ENCODE assay signal across 9 mouse cellular contexts in genomic region chrX:59133834-59134165, GRCm38 (mm10).
DNase-seq lines count a peak whose midpoint lies in the region; ATAC-seq and TF ChIP-seq lines count a peak whose summit lies in the region.
"Had no signal": no experiment of that assay in that cellular context is flagged by ENCODE, and none has a peak within 500 bp of the region (broad histone marks: within the 10 kb centered on the region; RNA-seq: fewer than 3 reads in every experiment).

No protein-coding gene starts in this region.

- no peaks in the 10 kb centered on the region for H3K36me3 ChIP-seq in heart, embryonic 15.5 days
- no peaks in the 10 kb centered on the region for H3K36me3 ChIP-seq in ES-E14 (ENCODE audit: control insufficient read depth, insufficient read depth, low read length, poor library complexity, severe bottlenecking)
- no peaks in the 10 kb centered on the region for H3K36me3 ChIP-seq in embryonic facial prominence, embryonic 13.5 days

- H3K4me1 ChIP-seq in heart, embryonic 15.5 days (replicated peaks): no peaks in the 10 kb centered on the region
- no peaks in the 10 kb centered on the region for H3K4me1 ChIP-seq in ES-E14 (ENCODE audit: control insufficient read depth in 2 of 2, insufficient read depth in 2 of 2, low read length in 2 of 2, poor library complexity in 1 of 2)
- no peaks in the 10 kb centered on the region for H3K4me1 ChIP-seq in embryonic facial prominence, embryonic 13.5 days

- WGBS in heart, embryonic 15.5 days: 22% methylated on average over 24 of the region's 24 CpGs
- WGBS in embryonic facial prominence, embryonic 13.5 days: 16% methylated on average over 24 of the region's 24 CpGs

- intact Hi-C loops in heart, postnatal 14 days (cut with DNase I): loop anchor here (10.0 kb wide), 1 partner anchor 319 kb away; no protein-coding TSS in a partner anchor

- peak overlapping the region; percentile 66 for H3K9ac ChIP-seq in heart, embryonic 15.5 days
- H3K9ac ChIP-seq in ES-E14 (ENCODE audit: insufficient read depth, low read depth, low read length, poor library complexity, severe bottlenecking): peak overlapping the region; percentile 70
- peak overlapping the region; percentile 67 for H3K9ac ChIP-seq in embryonic facial prominence, embryonic 13.5 days

- peak overlapping the region; percentile 64 for H3K4me3 ChIP-seq in heart, embryonic 15.5 days
- H3K4me3 ChIP-seq in ES-E14 (ENCODE audit: insufficient read depth in 1 of 2, low read depth in 1 of 2, low read length in 2 of 2, poor library complexity in 1 of 2, severe bottlenecking in 1 of 2): peak overlapping the region; percentile 65 to 73
- peak overlapping the region; percentile 55 for H3K4me3 ChIP-seq in embryonic facial prominence, embryonic 13.5 days

- no peaks in the 10 kb centered on the region; the same call in 1 of the 2 replicates for H3K27me3 ChIP-seq in heart, embryonic 15.5 days
- peaks cover 27% of the 10 kb centered on the region for H3K27me3 ChIP-seq in embryonic facial prominence, embryonic 13.5 days

- peak overlapping the region; percentile 74; the same call in 1 of the 2 replicates for H3K27ac ChIP-seq in heart, embryonic 15.5 days
- no peak overlapping the region for H3K27ac ChIP-seq in ES-E14 (ENCODE audit: insufficient read depth, low read depth, low read length, poor library complexity, severe bottlenecking)
- no peak overlapping the region for H3K27ac ChIP-seq in embryonic facial prominence, embryonic 13.5 days

- no peaks in the 10 kb centered on the region for H3K9me3 ChIP-seq in heart, embryonic 15.5 days (replicated peaks)
- H3K9me3 ChIP-seq in ES-E14 (ENCODE audit: control insufficient read depth, insufficient read depth, low read depth, low read length): no peaks in the 10 kb centered on the region
- H3K9me3 ChIP-seq in embryonic facial prominence, embryonic 13.5 days: no peaks in the 10 kb centered on the region

- H3K4me2 ChIP-seq in heart, embryonic 15.5 days: peak overlapping the region; percentile 75
- peak overlapping the region; percentile 66 for H3K4me2 ChIP-seq in embryonic facial prominence, embryonic 13.5 days

- no peak for ATAC-seq in heart, embryonic 15.5 days (replicated peaks; ENCODE audit: insufficient number of reproducible peaks, insufficient read depth, low FRiP score, low read depth)
- 0 out of 2 replicates have a peak, but pooled peaks have one; percentile 15 for ATAC-seq in embryonic facial prominence, embryonic 13.5 days (ENCODE audit: insufficient number of reproducible peaks, insufficient read depth, low FRiP score, low TSS enrichment, low read depth)
- ATAC-seq: Patski had no signal

- in situ Hi-C loops in ES-E14 (cut with MboI; ENCODE audit: low sequenced_read_pairs in 2 of 2, unreplicated experiment in 2 of 2): no loop called here

- DNase-seq in heart, postnatal 14 days: no peak
- DNase-seq in ES-E14 (ENCODE audit: low read depth, low spot score): peak; percentile 4
- DNase-seq in kidney, postnatal 10 days: peak; percentile 1
- peak; percentile 26 for DNase-seq in naive thymus-derived CD4-positive, alpha-beta T cell, adult 2 months (ENCODE audit: low read depth)
- DNase-seq in cerebellum, postnatal 14 days: no peak
- DNase-seq in adrenal gland, adult 8-10 months: no peak

TF ChIP-seq in ES-E14, 5 proteins besides CTCF, POLR2A, EP300 and RAD21:
- TF ChIP-seq ZC3H11A (IDR thresholded peaks at IDR 0.05; ENCODE audit: borderline replicate concordance, low read depth, low read length): no peak
TF ChIP-seq in ES-E14: peak in this region for 0.

Comparison
In these comparisons a context has a peak if more than half of its experiments do, and no peak if none do; other contexts are left out.
1. DNase-seq: peak in ES-E14 (single experiment), kidney, postnatal 10 days (single experiment) and naive thymus-derived CD4-positive, alpha-beta T cell, adult 2 months (single experiment); none in heart, postnatal 14 days (0 of 2), cerebellum, postnatal 14 days (0 of 2) and adrenal gland, adult 8-10 months (single experiment).
2. Peak in every context shown above with its lines, with median percentiles within 50 percentile points of each other: H3K4me3 ChIP-seq and H3K9ac ChIP-seq.